Mouse (Mus musculus) lung, postnatal 4 days (tissue): Measurements from ENCODE around the gene Gimap8.

Experiments
- DNase-seq, 2 experiments: peaks; one replicate each; pipeline ENCODE4 v3.0.0; 2021

Gimap8 gene

GRCm38 (mm10) chr6:48638553-48638952, 8.5 kb upstream of the Gimap8 start:
- no peak for DNase-seq

- DNase-seq: no peak
These were observed 5.6 kb upstream of the Gimap8 start for GRCm38 (mm10) chr6:48641391-48641790.

- DNase-seq: peak in 1 of 2 experiments; percentile 40
These were observed 4.2 kb upstream of the Gimap8 start for GRCm38 (mm10) chr6:48642764-48643292.

- peak; percentile 65 to 79 for DNase-seq
These were observed 1.2 kb upstream of the Gimap8 start for GRCm38 (mm10) chr6:48645660-48646308.

- no peak for DNase-seq
These were observed 734 bp upstream of the Gimap8 start for GRCm38 (mm10) chr6:48646309-48646690.

- DNase-seq: no peak
These were observed 577 bp downstream of the Gimap8 start for GRCm38 (mm10) chr6:48647611-48648010.

- DNase-seq: no peak
These were observed 1.7 kb downstream of the Gimap8 start for GRCm38 (mm10) chr6:48648779-48649178.

- no peak for DNase-seq
These were observed 3.0 kb downstream of the Gimap8 start for GRCm38 (mm10) chr6:48650041-48650440.

GRCm38 (mm10) chr6:48658721-48659120, 11.7 kb downstream of the Gimap8 start:
- DNase-seq: no peak

- no peak for DNase-seq
These were observed 17.7 kb downstream of the Gimap8 start for GRCm38 (mm10) chr6:48664750-48665149.

GRCm38 (mm10) chr6:48665471-48665870, 18.4 kb downstream of the Gimap8 start:
- DNase-seq: no peak

GRCm38 (mm10) chr6:48666159-48666586, 19.1 kb downstream of the Gimap8 start:
- DNase-seq: no peak

- no peak for DNase-seq
These were observed 21.0 kb downstream of the Gimap8 start for GRCm38 (mm10) chr6:48668022-48668421.

- no peak for DNase-seq
These were observed 22.5 kb downstream of the Gimap8 start for GRCm38 (mm10) chr6:48669446-48669969.

- no peak for DNase-seq
These were observed 27.4 kb downstream of the Gimap8 start for GRCm38 (mm10) chr6:48674291-48675058.

GRCm38 (mm10) chr6:48675400-48675930, 28.4 kb downstream of the Gimap8 start:
- no peak for DNase-seq

- DNase-seq: peak; percentile 42 to 61
These were observed 29.2 kb downstream of the Gimap8 start, which contains the start of gene Gimap9 for GRCm38 (mm10) chr6:48675931-48676859. TSS of gene Gimap9 (plus strand) at chr6:48676129.

- DNase-seq: no peak
These were observed 29.9 kb downstream of the Gimap8 start for GRCm38 (mm10) chr6:48676860-48677415.

GRCm38 (mm10) chr6:48677492-48678345, 30.7 kb downstream of the Gimap8 start:
- no peak for DNase-seq

- DNase-seq: no peak
These were observed 31.4 kb downstream of the Gimap8 start for GRCm38 (mm10) chr6:48678391-48678790.

GRCm38 (mm10) chr6:48679701-48680100, 32.7 kb downstream of the Gimap8 start:
- DNase-seq: no peak
